Mouse (Mus musculus) C2C12 (cell line): Measurements from ENCODE around the gene Etv6.

ENCODE experiments used
- CTCF ChIP-seq: IDR thresholded peaks from one replicate; pipeline ENCODE4 v1.5.1; 2011; ENCODE audit not compliant: control insufficient read depth, insufficient read depth, insufficient read length
- MYOG ChIP-seq: IDR thresholded peaks from one replicate; pipeline ENCODE4 v1.6.1; 2011; ENCODE audit not compliant: control insufficient read depth, insufficient read length; ENCODE audit errors: extremely low read depth

DNA sequence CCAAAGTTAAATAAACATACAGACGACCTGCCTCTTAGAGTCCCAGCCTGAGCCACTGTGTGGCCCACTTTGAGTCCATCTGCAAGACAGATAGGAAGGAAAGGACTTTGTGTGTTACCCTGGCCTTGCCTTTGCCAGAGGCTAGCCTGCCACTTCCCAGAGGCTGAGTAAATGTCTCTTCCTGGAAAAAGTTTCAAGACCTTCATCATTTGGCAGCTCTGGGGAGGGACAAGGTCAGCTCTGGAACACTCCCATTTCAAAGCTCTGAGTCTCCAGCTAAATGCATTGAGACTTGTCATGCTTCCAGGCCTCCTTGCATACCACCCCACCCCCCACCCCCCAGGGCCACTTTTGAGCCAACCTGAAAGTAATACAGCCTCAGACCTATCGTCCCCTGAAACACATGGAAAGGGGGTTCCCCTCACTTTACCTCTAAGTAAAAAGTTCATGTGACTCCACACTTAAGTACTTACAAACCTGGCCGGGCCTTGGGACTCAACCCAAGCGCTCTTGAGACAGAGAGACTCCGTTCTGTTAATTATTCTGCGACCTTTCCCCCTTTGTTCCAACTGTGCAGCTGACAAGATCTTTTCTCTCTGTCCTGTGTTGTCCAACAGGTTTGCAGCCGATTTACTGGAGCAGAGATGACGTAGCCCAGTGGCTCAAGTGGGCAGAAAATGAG, 186.9 kb downstream of the Etv6 start:
- TF ChIP-seq CTCF (no peak), MYOG (no peak)
